Mouse (Mus musculus) cerebellum, adult 18-20 months (tissue): ENCODE measurements around the gene Gm44511.
"Not testable (repeated sequence)": the region's sequence is repeated elsewhere in the genome, so short reads cannot be mapped to it uniquely, and the experiment has no call there.

Experiments used
- DNase-seq, 2 experiments: peaks; one replicate each; pipeline ENCODE4 v3.0.0; 2021

The Gm44511 gene

GRCm38 (mm10) chr6:128760016-128760415 is 66.1 kb downstream of the Gm44511 start:
- DNase-seq = peak; percentile 91 to 96

GRCm38 (mm10) chr6:128759221-128759950 is 66.7 kb downstream of the Gm44511 start:
- DNase-seq = peak in 1 of 2 experiments; percentile 21

- DNase-seq = not testable (repeated sequence)
These were observed 70.7 kb downstream of the Gm44511 start for GRCm38 (mm10) chr6:128755402-128755763.

GRCm38 (mm10) chr6:128754748-128755401 is 71.2 kb downstream of the Gm44511 start:
- not testable (repeated sequence) for DNase-seq

DNA sequence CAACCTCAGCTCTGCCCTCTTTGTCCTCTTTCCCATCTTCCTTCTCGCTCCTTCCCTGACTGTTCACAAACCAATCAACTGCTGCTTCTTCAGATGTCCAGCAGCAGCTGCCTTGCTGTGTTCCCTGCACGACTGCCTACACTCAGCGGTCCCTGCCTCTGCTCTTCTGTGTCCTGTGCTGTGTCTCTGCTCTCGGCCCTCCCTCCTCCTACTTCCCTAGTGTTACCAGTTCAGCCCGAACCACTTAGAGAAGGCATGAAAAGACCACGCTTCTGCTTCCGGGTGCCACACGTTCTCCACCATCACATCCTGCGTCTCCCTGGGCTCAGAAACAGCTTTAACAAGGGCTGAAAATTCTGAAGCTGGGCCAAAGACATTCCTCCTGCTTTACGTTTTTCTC is 71.8 kb downstream of the Gm44511 start:
- DNase-seq = peak; percentile 44 to 45

DNA sequence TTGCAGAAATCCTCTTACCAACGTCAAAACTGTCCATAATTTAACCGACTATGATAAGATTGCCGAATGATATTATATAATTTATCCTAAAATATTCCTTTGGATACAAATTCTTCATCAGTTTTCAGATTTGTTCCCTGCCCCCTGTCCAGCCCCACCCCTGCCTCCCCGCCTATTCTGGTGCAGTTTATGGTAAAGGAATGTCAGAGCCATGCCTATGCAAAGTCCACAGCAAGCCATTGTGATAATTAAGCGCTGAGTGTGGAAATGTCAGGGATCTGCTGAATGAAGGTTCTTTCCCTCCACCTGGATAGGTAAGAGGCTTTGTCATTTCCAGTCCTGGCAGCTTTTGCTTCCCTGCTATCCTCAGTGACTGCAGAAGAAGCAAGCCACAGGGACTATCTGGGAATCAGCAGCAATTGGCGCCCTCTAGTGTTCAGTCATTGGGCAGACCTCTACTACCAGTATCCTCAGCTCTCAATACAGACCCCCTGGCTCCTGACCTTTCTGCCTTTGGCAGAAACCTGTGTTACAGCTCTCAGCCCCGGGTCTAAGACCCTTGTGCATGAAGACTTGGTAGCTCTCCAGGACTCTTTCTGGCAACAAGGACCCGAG is 72.4 kb downstream of the Gm44511 start:
- peak; percentile 84 to 90 for DNase-seq

DNA sequence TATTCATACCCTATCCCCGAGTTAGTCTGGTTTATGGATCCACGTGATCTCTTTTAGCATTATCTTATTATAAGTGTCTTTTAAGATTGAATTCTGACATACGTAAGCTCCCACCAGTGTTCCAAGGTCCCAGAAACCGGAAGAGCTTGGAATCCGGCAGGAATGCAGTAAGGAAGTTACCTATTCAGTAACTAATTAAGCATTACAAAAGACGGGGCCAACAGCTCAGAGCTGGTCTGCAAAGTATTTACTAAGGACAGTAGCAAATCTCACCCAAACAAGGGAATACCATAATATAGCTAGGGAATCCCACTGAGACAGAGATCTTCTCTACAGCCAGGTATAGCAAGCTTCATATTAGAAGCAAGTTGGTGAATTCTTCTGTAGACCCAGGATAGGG is 79.1 kb downstream of the Gm44511 start:
- not testable (repeated sequence) for DNase-seq

- no peak for DNase-seq
These were observed 88.7 kb downstream of the Gm44511 start for GRCm38 (mm10) chr6:128737445-128737844.

- peak; percentile 22 to 30 for DNase-seq
These were observed 90.0 kb downstream of the Gm44511 start for GRCm38 (mm10) chr6:128736100-128736499.

DNA sequence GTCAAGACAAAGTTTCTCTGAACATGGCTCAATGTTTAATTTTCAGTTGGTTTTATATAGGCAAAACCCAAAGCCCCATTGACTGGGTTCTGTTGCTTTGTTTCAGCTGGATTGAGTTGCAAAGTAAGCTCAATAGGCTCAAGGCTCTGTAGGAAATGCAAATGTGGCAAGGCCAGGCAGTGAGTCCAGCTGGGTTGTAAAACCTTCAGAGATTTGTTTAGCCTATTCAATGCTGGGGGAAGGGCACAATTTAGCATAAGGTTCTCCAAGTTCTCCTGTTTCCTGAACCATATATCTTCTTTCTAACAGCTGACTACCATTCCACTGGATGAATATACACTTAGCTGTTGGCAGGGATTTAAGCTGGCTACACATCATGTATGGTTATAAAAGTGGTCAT is 91.2 kb downstream of the Gm44511 start:
- DNase-seq = no peak

DNA sequence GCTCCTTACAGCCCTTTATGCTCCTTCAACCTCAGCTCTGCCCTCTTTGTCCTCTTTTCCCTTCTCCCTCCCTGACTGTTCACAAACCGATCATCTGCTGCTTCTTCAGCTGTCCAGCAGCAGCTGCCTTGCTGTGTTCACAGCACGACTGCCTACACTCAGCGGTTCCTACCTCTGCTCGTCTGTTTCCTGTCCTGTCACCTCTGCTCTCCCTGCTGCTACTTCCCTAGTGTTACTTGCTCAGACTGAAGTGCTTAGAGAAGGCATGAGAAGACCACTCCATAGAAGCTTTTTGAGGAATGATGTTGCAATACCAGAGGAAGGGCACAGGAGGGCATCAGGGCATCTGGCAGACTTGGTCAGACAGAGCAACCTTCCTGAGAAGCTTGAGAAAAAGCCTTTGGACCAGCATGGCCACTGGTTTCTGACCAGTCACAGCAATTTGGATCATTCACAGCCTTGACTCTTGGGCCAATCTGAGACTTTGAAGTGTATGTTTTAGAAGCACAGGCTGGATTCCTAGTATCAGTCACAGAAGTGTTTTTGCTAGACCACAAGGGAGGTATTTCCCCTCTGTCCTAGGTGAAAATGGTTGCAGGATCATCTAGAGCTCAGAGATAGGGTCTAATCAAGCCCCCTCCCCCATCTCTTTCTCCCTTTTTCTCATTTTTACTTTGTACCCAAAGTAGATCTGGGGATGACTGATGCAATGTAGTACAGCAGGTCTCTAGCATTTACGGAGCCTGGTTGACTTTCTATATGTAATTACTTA is 92.0 kb downstream of the Gm44511 start:
- no peak for DNase-seq

- no peak for DNase-seq
These were observed 94.1 kb downstream of the Gm44511 start for GRCm38 (mm10) chr6:128732032-128732431.
